19 mouse cellular contexts compared by ENCODE assay signal in the genomic region with DNA sequence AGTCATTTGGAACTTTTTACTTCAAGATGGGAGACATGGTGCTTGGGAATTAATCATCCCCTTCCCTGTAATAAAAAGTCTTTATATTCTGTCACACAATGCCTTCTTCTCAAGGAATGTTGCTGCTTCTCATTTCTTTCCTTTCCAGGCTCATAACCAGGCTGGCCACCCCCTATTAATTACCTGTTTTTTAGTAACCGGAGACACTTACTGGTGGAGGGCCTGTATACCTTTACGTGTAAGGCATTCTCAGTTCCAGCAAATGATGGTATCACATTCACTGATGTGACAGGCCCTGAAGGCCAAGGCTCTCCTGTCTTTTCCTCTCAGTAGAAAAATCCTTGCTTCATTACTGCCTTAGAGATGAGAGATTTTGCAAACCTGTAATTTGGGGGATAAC.
"Had no signal": no experiment of that assay in that cellular context is flagged by ENCODE, and none has a peak within 500 bp of the region (broad histone marks: within the 10 kb centered on the region; RNA-seq: fewer than 3 reads in every experiment).

No protein-coding gene starts in this region.

- H3K27me3 ChIP-seq: midbrain, embryonic 12.5 days; neural tube, embryonic 13.5 days; neural tube, embryonic 15.5 days had no signal

- H3K4me2 ChIP-seq: lung, embryonic 14.5 days; midbrain, embryonic 12.5 days; neural tube, embryonic 13.5 days; neural tube, embryonic 15.5 days had no signal

- H3K4me1 ChIP-seq: midbrain, embryonic 10.5 days; midbrain, embryonic 12.5 days; neural tube, embryonic 13.5 days; neural tube, embryonic 15.5 days had no signal

- H3K9ac ChIP-seq: lung, embryonic 14.5 days; midbrain, embryonic 12.5 days; neural tube, embryonic 13.5 days; neural tube, embryonic 15.5 days had no signal

- ATAC-seq: midbrain, embryonic 16.5 days had no signal

- DNase-seq: lung, adult 18-20 months; lung, embryonic 14.5 days; lung, postnatal 10 days; lung, postnatal 4 days; midbrain, embryonic 14.5 days; retina, postnatal 1 day; right cerebral cortex, adult 18-20 months; right cerebral cortex, postnatal 25 days; right cerebral cortex, postnatal 4 days; spleen, adult 18-20 months; thymus, adult 18-20 months; thymus, postnatal 14 days; thymus, postnatal 36 days had no signal

- H3K4me3 ChIP-seq: midbrain, embryonic 10.5 days; midbrain, embryonic 12.5 days; myocyte; neural tube, embryonic 13.5 days; neural tube, embryonic 15.5 days had no signal

- H3K27ac ChIP-seq: midbrain, embryonic 10.5 days; midbrain, embryonic 12.5 days; neural tube, embryonic 13.5 days; neural tube, embryonic 15.5 days had no signal

- H3K36me3 ChIP-seq: midbrain, embryonic 10.5 days; midbrain, embryonic 12.5 days; neural tube, embryonic 13.5 days; neural tube, embryonic 15.5 days had no signal

- H3K9me3 ChIP-seq: midbrain, embryonic 10.5 days; midbrain, embryonic 12.5 days; neural tube, embryonic 13.5 days; neural tube, embryonic 15.5 days had no signal
